Mouse (Mus musculus) cortical plate, adult 2 months (tissue): Measurements from ENCODE around the gene Kcnj2.

Experiments used
- CTCF ChIP-seq: fragments of 200-500 bp; IDR thresholded peaks from 2 replicates; pipeline ENCODE4 v1.5.1; 2011; ENCODE audit warnings: mild to moderate bottlenecking, control low read depth, low read length; ENCODE audit not compliant: insufficient read depth; ENCODE audit errors: extremely low read depth
- POLR2A ChIP-seq: fragments of 200-500 bp; IDR thresholded peaks from 2 replicates; pipeline ENCODE4 v1.6.1; 2011; ENCODE audit warnings: mild to moderate bottlenecking, low read length, control low read depth; ENCODE audit not compliant: insufficient read depth; ENCODE audit errors: extremely low read depth

GRCm38 (mm10) chr11:111101620-111102176 is 35.7 kb downstream of the Kcnj2 start:
- TF ChIP-seq CTCF = no peak
- TF ChIP-seq POLR2A = no peak
